Mouse (Mus musculus) CD4-positive naive resting alpha-beta T cell, adult 76 days (primary cell): ENCODE results near the gene Olfr1434. TPM values are rescaled to one million over a fixed set of nuclear protein-coding genes. Genes with fewer than 3 reads are reported as not detected.

Experiments used
- total RNA-seq: library from RNA; stranded (reverse); gene quantifications from one replicate; pipeline ENCODE4 v1.2.4, GENCODE M21; 2023

Gene Olfr1434
- total RNA-seq, result not detected

DNA sequence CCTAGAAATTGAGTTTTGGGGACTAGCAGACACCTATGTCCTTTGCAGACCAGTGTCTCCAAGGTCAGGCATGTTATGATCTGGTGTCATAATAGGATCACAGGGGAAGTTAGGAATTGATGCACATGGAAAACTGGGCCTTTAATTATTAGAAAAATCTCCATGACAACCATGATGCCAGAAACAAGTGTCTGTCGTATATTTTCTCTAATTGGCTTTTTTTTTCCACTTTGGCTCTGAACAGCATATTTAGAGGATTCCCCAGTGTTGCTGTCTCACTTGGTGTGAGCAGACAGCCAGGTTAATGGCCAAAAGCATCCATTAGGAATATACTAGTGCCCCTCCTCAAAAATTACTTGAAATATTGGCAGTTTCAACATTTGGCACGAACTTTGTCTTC lies at the start of gene Olfr1434:
Gene Olfr1434 (plus strand): TSS at position 301 of the 400 bp plus-strand sequence.

DNA sequence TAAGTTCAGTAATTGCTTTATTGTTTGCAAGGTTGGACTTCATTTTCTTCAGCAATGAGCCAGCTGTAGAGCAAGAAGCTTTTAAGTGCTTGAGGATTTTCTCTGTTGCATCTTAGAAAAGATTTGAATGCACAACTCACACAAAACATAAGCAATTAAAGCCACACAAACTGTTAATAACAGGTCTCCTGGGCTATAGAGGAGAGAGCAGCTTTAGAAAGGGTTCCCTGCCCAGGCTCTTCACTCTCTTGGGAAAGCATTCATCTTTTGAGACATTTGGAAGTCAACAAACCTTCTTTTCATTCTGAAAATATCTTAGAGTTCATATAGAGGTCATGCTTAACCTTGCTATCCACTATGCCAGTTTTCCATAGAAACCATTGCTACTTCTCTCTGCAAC lies 47.2 kb upstream of the Olfr1434 start, which contains the start of gene Olfr1432:
Gene Olfr1432 (minus strand): TSS at position 101 of the 400 bp plus-strand sequence.

GRCm38 (mm10) chr19:12241559-12241958 lies 38.1 kb upstream of the Olfr1434 start, which contains the start of gene Olfr262:
Gene Olfr262 (minus strand): TSS chr19:12241659.

GRCm38 (mm10) chr19:12260732-12261131 lies 18.9 kb upstream of the Olfr1434 start, which contains the start of gene Olfr235:
Gene Olfr235 (plus strand): TSS chr19:12261032.

GRCm38 (mm10) chr19:12299030-12299429 lies 19.4 kb downstream of the Olfr1434 start, which contains the start of gene Olfr1436:
Gene Olfr1436 (minus strand): TSS chr19:12299130.

DNA sequence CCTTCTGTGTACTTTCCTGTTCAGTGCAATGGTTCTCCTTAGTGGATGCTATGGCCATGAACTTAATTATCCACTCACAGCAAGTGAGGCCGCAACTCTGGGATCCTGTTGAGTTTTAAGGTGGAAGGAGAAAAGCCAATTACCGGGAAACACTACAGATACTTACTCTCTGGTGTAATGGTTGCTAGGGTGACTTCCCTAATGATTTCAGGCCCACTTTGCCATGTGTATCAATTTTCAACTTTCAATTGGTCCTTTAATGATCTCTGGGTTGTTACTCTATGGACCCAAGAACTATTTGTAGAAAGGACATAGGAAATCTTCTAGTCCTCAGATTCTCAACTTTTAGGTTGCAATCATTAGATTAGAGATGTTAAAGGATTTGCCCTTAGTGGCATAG lies 45.3 kb downstream of the Olfr1434 start, which contains the start of gene Olfr1437:
Gene Olfr1437 (minus strand): TSS at position 101 of the 400 bp plus-strand sequence.

Other genes starting within 250 kb of the Olfr1434 start
- not detected for gene Olfr1423, start 238.5 kb upstream of the Olfr1434 start, total RNA-seq
- not detected for gene Olfr1424, start 217.2 kb upstream of the Olfr1434 start, total RNA-seq
- gene Olfr1425, start 202.1 kb upstream of the Olfr1434 start, total RNA-seq, result not detected
- gene Olfr1426, start 187.8 kb upstream of the Olfr1434 start, total RNA-seq, result not detected
- gene Olfr1427, start 176.5 kb upstream of the Olfr1434 start, total RNA-seq, result not detected
- not detected for gene Olfr1428, start 164.0 kb upstream of the Olfr1434 start, total RNA-seq
- not detected for gene Olfr76, start 156.7 kb upstream of the Olfr1434 start, total RNA-seq
- gene Olfr1555-ps1, start 109.7 kb upstream of the Olfr1434 start, total RNA-seq, result not detected
- not detected for gene Olfr1431, start 79.2 kb upstream of the Olfr1434 start, total RNA-seq
- gene Olfr1432, start 47.3 kb upstream of the Olfr1434 start, total RNA-seq, result not detected
- not detected for gene Olfr262, start 38.2 kb upstream of the Olfr1434 start, total RNA-seq
- gene Olfr235, start 18.8 kb upstream of the Olfr1434 start, total RNA-seq, result not detected
- gene Olfr1436, start 19.3 kb downstream of the Olfr1434 start, total RNA-seq, result not detected
- gene Olfr1437, start 45.2 kb downstream of the Olfr1434 start, total RNA-seq, result not detected
- not detected for gene Olfr1438-ps1, start 56.1 kb downstream of the Olfr1434 start, total RNA-seq
- gene Olfr1440, start 107.4 kb downstream of the Olfr1434 start, total RNA-seq, result not detected
- gene Olfr1441, start 137.6 kb downstream of the Olfr1434 start, total RNA-seq, result not detected
- gene Pfpl, start 148.1 kb downstream of the Olfr1434 start, total RNA-seq, result not detected
- gene Mpeg1, start 180.9 kb downstream of the Olfr1434 start, total RNA-seq, result 18.6 TPM
- gene Dtx4, start 221.6 kb downstream of the Olfr1434 start, total RNA-seq, result 10.3 TPM